In genomic region chr8:105326968-105327367, GRCm38 (mm10) we compare ENCODE assay signal across 8 mouse cellular contexts. TPM values are rescaled to one million over a fixed set of nuclear protein-coding genes. Genes with fewer than 3 reads are reported as not detected.
DNase-seq lines count a peak whose midpoint lies in the region; ATAC-seq and TF ChIP-seq lines count a peak whose summit lies in the region.

No protein-coding gene starts in this region.

- TF ChIP-seq CTCF in kidney, postnatal 0 days (IDR thresholded peaks at IDR 0.05; ENCODE audit: low read depth) = no peak

- H3K36me3 ChIP-seq in kidney, postnatal 0 days (ENCODE audit: insufficient read depth, low read length) = peaks cover 46% of the 10 kb centered on the region
- H3K36me3 ChIP-seq in embryonic facial prominence, embryonic 10.5 days (replicated peaks) = peaks cover 55% of the 10 kb centered on the region
- H3K36me3 ChIP-seq in hindbrain, embryonic 16.5 days (ENCODE audit: control insufficient read depth, insufficient read depth, low read length) = peaks cover 26% of the 10 kb centered on the region
- peaks cover 33% of the 10 kb centered on the region for H3K36me3 ChIP-seq in midbrain, embryonic 16.5 days (ENCODE audit: control insufficient read depth, insufficient read depth, low read length)

- no peak for ATAC-seq in kidney, postnatal 0 days (replicated peaks; ENCODE audit: low FRiP score, low read depth)
- no peak for ATAC-seq in hindbrain, embryonic 16.5 days
- no peak for ATAC-seq in midbrain, embryonic 16.5 days

- H3K9ac ChIP-seq in kidney, postnatal 0 days (ENCODE audit: low read depth, low read length) = peak overlapping the region; percentile 70
- H3K9ac ChIP-seq in hindbrain, embryonic 16.5 days (ENCODE audit: low read depth, low read length) = peak overlapping the region; percentile 86
- peak overlapping the region; percentile 68 for H3K9ac ChIP-seq in midbrain, embryonic 16.5 days (ENCODE audit: low read depth, low read length)

- no peaks in the 10 kb centered on the region for H3K27me3 ChIP-seq in kidney, postnatal 0 days (ENCODE audit: insufficient read depth, low read length)
- H3K27me3 ChIP-seq in embryonic facial prominence, embryonic 10.5 days (replicated peaks; ENCODE audit: low read depth, poor library complexity, severe bottlenecking) = no peaks in the 10 kb centered on the region
- no peaks in the 10 kb centered on the region for H3K27me3 ChIP-seq in hindbrain, embryonic 16.5 days (replicated peaks; ENCODE audit: control insufficient read depth, insufficient read depth, low read length)
- no peaks in the 10 kb centered on the region for H3K27me3 ChIP-seq in midbrain, embryonic 16.5 days (ENCODE audit: control insufficient read depth, insufficient read depth, low read depth, low read length)

- peak overlapping the region; percentile 92 for H3K4me2 ChIP-seq in kidney, postnatal 0 days (ENCODE audit: low read length)
- peak overlapping the region; percentile 71 for H3K4me2 ChIP-seq in hindbrain, embryonic 16.5 days (ENCODE audit: low read length)
- H3K4me2 ChIP-seq in midbrain, embryonic 16.5 days (ENCODE audit: low read length) = peak overlapping the region; percentile 60

- DNase-seq in kidney, postnatal 0 days (ENCODE audit: low spot score) = no peak
- no peak for DNase-seq in kidney, postnatal 25 days
- DNase-seq in embryonic facial prominence, embryonic 10.5 days (ENCODE audit: low spot score) = no peak
- DNase-seq in right cerebral cortex, postnatal 10 days (ENCODE audit: low spot score in 2 of 2) = no peak
- no peak for DNase-seq in natural killer cell, adult 2 months (ENCODE audit: low spot score in 2 of 2)
- DNase-seq in layer of hippocampus, adult 18-20 months (ENCODE audit: low spot score in 2 of 2) = no peak

- peaks cover 16% of the 10 kb centered on the region for H3K4me1 ChIP-seq in kidney, postnatal 0 days (replicated peaks; ENCODE audit: insufficient read depth, low read length)
- peaks cover 21% of the 10 kb centered on the region for H3K4me1 ChIP-seq in embryonic facial prominence, embryonic 10.5 days
- H3K4me1 ChIP-seq in hindbrain, embryonic 16.5 days (ENCODE audit: control insufficient read depth, insufficient read depth, low read depth, low read length) = peaks cover 20% of the 10 kb centered on the region
- peaks cover 17% of the 10 kb centered on the region for H3K4me1 ChIP-seq in midbrain, embryonic 16.5 days (ENCODE audit: control insufficient read depth, insufficient read depth, low read length)

- no peaks in the 10 kb centered on the region for H3K9me3 ChIP-seq in kidney, postnatal 0 days (replicated peaks; ENCODE audit: low read length)
- H3K9me3 ChIP-seq in embryonic facial prominence, embryonic 10.5 days = no peaks in the 10 kb centered on the region
- H3K9me3 ChIP-seq in hindbrain, embryonic 16.5 days (ENCODE audit: control insufficient read depth, low read length) = no peaks in the 10 kb centered on the region
- H3K9me3 ChIP-seq in midbrain, embryonic 16.5 days (replicated peaks; ENCODE audit: control insufficient read depth, low read length, poor library complexity, severe bottlenecking) = no peaks in the 10 kb centered on the region

- peak overlapping the region; percentile 68; the same call in 1 of the 2 replicates for H3K27ac ChIP-seq in kidney, postnatal 0 days
- peak overlapping the region; percentile 88 for H3K27ac ChIP-seq in embryonic facial prominence, embryonic 10.5 days (replicated peaks)
- 0 out of 2 replicates have a peak overlapping the region, but pooled peaks have one; percentile 13 for H3K27ac ChIP-seq in hindbrain, embryonic 16.5 days (ENCODE audit: low read depth, low read length)
- H3K27ac ChIP-seq in midbrain, embryonic 16.5 days (ENCODE audit: low read length) = no peak overlapping the region

- H3K4me3 ChIP-seq in kidney, postnatal 0 days (replicated peaks; ENCODE audit: low read depth, low read length) = peak overlapping the region; percentile 60
- H3K4me3 ChIP-seq in embryonic facial prominence, embryonic 10.5 days = peak overlapping the region; percentile 84
- H3K4me3 ChIP-seq in hindbrain, embryonic 16.5 days (ENCODE audit: low read length) = peak overlapping the region; percentile 70
- peak overlapping the region; percentile 66 for H3K4me3 ChIP-seq in midbrain, embryonic 16.5 days (ENCODE audit: low read depth, low read length)

- WGBS in kidney, postnatal 0 days = 32% methylated on average over 6 of the region's 6 CpGs
- 45% methylated on average over 6 of the region's 6 CpGs for WGBS in embryonic facial prominence, embryonic 10.5 days
- 48% methylated on average over 6 of the region's 6 CpGs for WGBS in hindbrain, embryonic 16.5 days
- WGBS in midbrain, embryonic 16.5 days = 43% methylated on average over 6 of the region's 6 CpGs

RNA-seq across cellular contexts. Expression of gene Tmem208, which starts 0.8 kb away (rescaled TPM):
- 134 and 140 TPM in 2 replicates for polyA plus RNA-seq in kidney, postnatal 0 days (2015; fragmentation: Nextera tagmentation; extraction: Ambion mirVana)
- 93.0 and 99.4 TPM in 2 replicates for polyA plus RNA-seq in embryonic facial prominence, embryonic 10.5 days (2016; fragmentation: Nextera tagmentation; extraction: Ambion mirVana)
- polyA plus RNA-seq in hindbrain, embryonic 16.5 days (2015; fragmentation: Nextera tagmentation; extraction: Ambion mirVana) = 144 and 150 TPM in 2 replicates
- polyA plus RNA-seq in midbrain, embryonic 16.5 days (2015; fragmentation: Nextera tagmentation; extraction: Ambion mirVana) = 118 and 143 TPM in 2 replicates
- 10 to 100 TPM; 41.0 to 41.2 TPM for total RNA-seq in layer of hippocampus, adult 18-20 months (2021)

RNA-seq across cellular contexts. Expression of gene Lrrc29, which starts 0.9 kb away (rescaled TPM):
- 5.2 and 5.6 TPM in 2 replicates for polyA plus RNA-seq in kidney, postnatal 0 days (2015; fragmentation: Nextera tagmentation; extraction: Ambion mirVana)
- polyA plus RNA-seq in embryonic facial prominence, embryonic 10.5 days (2016; fragmentation: Nextera tagmentation; extraction: Ambion mirVana) = 1.3 TPM in 2 replicates
- 0.90 and 0.94 TPM in 2 replicates for polyA plus RNA-seq in hindbrain, embryonic 16.5 days (2015; fragmentation: Nextera tagmentation; extraction: Ambion mirVana)
- polyA plus RNA-seq in midbrain, embryonic 16.5 days (2015; fragmentation: Nextera tagmentation; extraction: Ambion mirVana) = 0.83 and 0.88 TPM in 2 replicates
- 1 to 10 TPM; 4.6 to 5.3 TPM for total RNA-seq in layer of hippocampus, adult 18-20 months (2021)

RNA-seq across cellular contexts. Expression of gene Fhod1, which starts 20.8 kb away (rescaled TPM):
- polyA plus RNA-seq in kidney, postnatal 0 days (2015; fragmentation: Nextera tagmentation; extraction: Ambion mirVana) = 1.8 and 2.3 TPM in 2 replicates
- 2.9 and 3.3 TPM in 2 replicates for polyA plus RNA-seq in embryonic facial prominence, embryonic 10.5 days (2016; fragmentation: Nextera tagmentation; extraction: Ambion mirVana)
- polyA plus RNA-seq in hindbrain, embryonic 16.5 days (2015; fragmentation: Nextera tagmentation; extraction: Ambion mirVana) = 0.69 and 0.93 TPM in 2 replicates
- polyA plus RNA-seq in midbrain, embryonic 16.5 days (2015; fragmentation: Nextera tagmentation; extraction: Ambion mirVana) = 0.49 and 1.0 TPM in 2 replicates
- 1 to 10 TPM; 2.0 to 3.4 TPM for total RNA-seq in layer of hippocampus, adult 18-20 months (2021)

RNA-seq across cellular contexts. Expression of gene Elmo3, which starts 21.6 kb away (rescaled TPM):
- 15.5 and 17.4 TPM in 2 replicates for polyA plus RNA-seq in kidney, postnatal 0 days (2015; fragmentation: Nextera tagmentation; extraction: Ambion mirVana)
- 2.7 and 3.5 TPM in 2 replicates for polyA plus RNA-seq in embryonic facial prominence, embryonic 10.5 days (2016; fragmentation: Nextera tagmentation; extraction: Ambion mirVana)
- 1.5 and 1.6 TPM in 2 replicates for polyA plus RNA-seq in hindbrain, embryonic 16.5 days (2015; fragmentation: Nextera tagmentation; extraction: Ambion mirVana)
- polyA plus RNA-seq in midbrain, embryonic 16.5 days (2015; fragmentation: Nextera tagmentation; extraction: Ambion mirVana) = 0.88 and 1.1 TPM in 2 replicates
- under 1 TPM; 0.79 to 0.97 TPM for total RNA-seq in layer of hippocampus, adult 18-20 months (2021)

RNA-seq across cellular contexts. Expression of gene Slc9a5, which starts 21.7 kb away (rescaled TPM):
- 1.3 and 1.4 TPM in 2 replicates for polyA plus RNA-seq in kidney, postnatal 0 days (2015; fragmentation: Nextera tagmentation; extraction: Ambion mirVana)
- 5.5 and 5.7 TPM in 2 replicates for polyA plus RNA-seq in embryonic facial prominence, embryonic 10.5 days (2016; fragmentation: Nextera tagmentation; extraction: Ambion mirVana)
- 12.3 and 14.5 TPM in 2 replicates for polyA plus RNA-seq in hindbrain, embryonic 16.5 days (2015; fragmentation: Nextera tagmentation; extraction: Ambion mirVana)
- 13.3 and 15.1 TPM in 2 replicates for polyA plus RNA-seq in midbrain, embryonic 16.5 days (2015; fragmentation: Nextera tagmentation; extraction: Ambion mirVana)
- total RNA-seq in layer of hippocampus, adult 18-20 months (2021) = 10 to 100 TPM; 11.9 to 13.0 TPM
